ENCODE assay signal across 9 mouse cellular contexts in the genomic region with DNA sequence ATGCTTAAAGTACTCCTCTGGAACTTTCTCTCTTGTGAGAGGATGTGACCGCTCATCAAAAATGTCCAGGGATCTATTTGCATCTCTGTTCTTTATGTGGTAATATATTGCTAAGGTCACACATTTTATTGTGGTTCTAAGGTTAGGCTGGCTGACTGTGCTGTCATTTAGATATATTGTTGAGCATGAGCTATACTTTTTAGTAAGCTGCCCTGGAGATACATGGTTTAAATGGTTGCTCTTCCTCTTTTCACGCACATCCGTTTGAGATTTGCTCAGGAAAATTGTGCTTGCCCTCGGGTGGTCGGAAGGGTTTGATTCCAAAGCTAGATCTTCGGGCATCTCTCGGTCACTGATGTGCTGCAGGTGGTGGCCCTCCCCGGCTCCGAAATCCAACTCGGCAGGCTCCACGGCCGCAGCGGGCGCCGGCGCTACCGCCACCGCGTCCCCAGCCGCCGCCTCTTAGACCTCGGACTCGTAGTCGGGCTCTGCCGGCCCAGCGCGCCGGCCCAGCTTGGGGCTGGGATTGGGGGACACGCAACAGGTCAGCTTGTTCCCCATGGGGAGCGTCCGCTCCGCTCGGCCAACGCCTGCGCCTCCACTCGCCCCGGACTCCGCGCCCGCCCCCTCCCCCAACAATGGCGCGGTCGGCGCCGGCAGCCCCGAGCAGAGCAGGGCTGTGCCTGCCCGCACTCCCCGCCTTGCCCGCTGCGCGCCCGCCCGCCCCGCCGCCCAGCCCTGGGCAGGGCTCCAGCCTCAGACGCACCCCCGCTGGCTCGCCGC. TPM values are rescaled to one million over a fixed set of nuclear protein-coding genes. Genes with fewer than 3 reads are reported as not detected.
DNase-seq lines count a peak whose midpoint lies in the region; ATAC-seq lines count a peak whose summit lies in the region.
"Had no signal": no experiment of that assay in that cellular context is flagged by ENCODE, and none has a peak within 500 bp of the region (broad histone marks: within the 10 kb centered on the region; RNA-seq: fewer than 3 reads in every experiment).

No protein-coding gene starts in this region.

- no peaks in the 10 kb centered on the region for H3K27me3 ChIP-seq in forebrain, embryonic 11.5 days (ENCODE audit: control insufficient read depth, insufficient read depth, low read length)
- H3K27me3 ChIP-seq in intestine, embryonic 14.5 days (replicated peaks; ENCODE audit: control insufficient read depth, insufficient read depth, low read length) = no peaks in the 10 kb centered on the region

- no peaks in the 10 kb centered on the region for H3K36me3 ChIP-seq in forebrain, embryonic 11.5 days (ENCODE audit: control insufficient read depth, insufficient read depth, low read length)
- H3K36me3 ChIP-seq in intestine, embryonic 14.5 days (ENCODE audit: control insufficient read depth, insufficient read depth, low read length) = no peaks in the 10 kb centered on the region

- H3K9ac ChIP-seq in forebrain, embryonic 11.5 days (ENCODE audit: low read length) = peak overlapping the region; percentile 52
- peak overlapping the region; percentile 45 for H3K9ac ChIP-seq in intestine, embryonic 14.5 days (ENCODE audit: low read length)

- H3K4me2 ChIP-seq in forebrain, embryonic 11.5 days (ENCODE audit: low read depth, low read length, severe bottlenecking) = peak overlapping the region; percentile 48
- H3K4me2 ChIP-seq in intestine, embryonic 14.5 days (ENCODE audit: low read length) = peak overlapping the region; percentile 53

- H3K27ac ChIP-seq in forebrain, embryonic 11.5 days (ENCODE audit: low read depth, low read length) = no peak overlapping the region
- H3K27ac ChIP-seq in intestine, embryonic 14.5 days (ENCODE audit: low read depth) = no peak overlapping the region

- no peaks in the 10 kb centered on the region for H3K4me1 ChIP-seq in forebrain, embryonic 11.5 days (replicated peaks; ENCODE audit: control insufficient read depth, insufficient read depth, low read length)
- no peaks in the 10 kb centered on the region for H3K4me1 ChIP-seq in intestine, embryonic 14.5 days (replicated peaks; ENCODE audit: control insufficient read depth, insufficient read depth, low read length)

- peak; percentile 98 for ATAC-seq in forebrain, embryonic 11.5 days (replicated peaks; ENCODE audit: low FRiP score)
- peak; percentile 93 for ATAC-seq in intestine, embryonic 14.5 days (replicated peaks; ENCODE audit: low FRiP score, low TSS enrichment, low read depth)
- ATAC-seq in megakaryocyte progenitor cell, adult 5-6 weeks (replicated peaks; ENCODE audit: poor library complexity) = 0 out of 2 replicates have a peak, but pooled peaks have one; percentile 29

- H3K9me3 ChIP-seq in forebrain, embryonic 11.5 days (ENCODE audit: control insufficient read depth, low read length) = no peaks in the 10 kb centered on the region
- H3K9me3 ChIP-seq in intestine, embryonic 14.5 days (ENCODE audit: control insufficient read depth, low read length) = no peaks in the 10 kb centered on the region

- peak; percentile 6 for DNase-seq in ovary, adult 18-20 months (ENCODE audit: low spot score)
- no peak for DNase-seq in ovary, postnatal 10 days (ENCODE audit: low spot score)
- DNase-seq in forebrain, embryonic 11.5 days (ENCODE audit: low spot score) = peak; percentile 77
- DNase-seq in intestine, embryonic 14.5 days (ENCODE audit: low spot score) = peak; percentile 75
- DNase-seq in layer of hippocampus, adult 11-12 months (ENCODE audit: low spot score) = no peak
- DNase-seq in c-Kit-positive CD71-positive TER-119-positive erythroid progenitor cells, embryonic 14.5 days (ENCODE audit: low spot score) = no peak
- DNase-seq in spleen, adult 12 weeks (ENCODE audit: low spot score) = no peak

- peak overlapping the region; percentile 37 for H3K4me3 ChIP-seq in forebrain, embryonic 11.5 days (ENCODE audit: low read depth, low read length)
- peak overlapping the region; percentile 43 for H3K4me3 ChIP-seq in intestine, embryonic 14.5 days (ENCODE audit: low read depth, low read length)

- 2% methylated on average over 56 of the region's 59 CpGs for WGBS in forebrain, embryonic 11.5 days
- WGBS in intestine, embryonic 14.5 days = 3% methylated on average over 46 of the region's 59 CpGs

RNA-seq across cellular contexts. Expression of a gene that starts 5.9 kb away (rescaled TPM):
- 0.08 TPM in 1 of 2 replicates, not detected in the other for polyA plus RNA-seq in forebrain, embryonic 11.5 days (2014; fragmentation: Nextera tagmentation; extraction: Ambion mirVana)
- 0.49 and 1.1 TPM in 2 replicates for polyA plus RNA-seq in intestine, embryonic 14.5 days (2014; fragmentation: Nextera tagmentation; extraction: Ambion mirVana)
- 11.5 and 13.9 TPM in 2 replicates for total RNA-seq in megakaryocyte progenitor cell, adult 5-6 weeks (2015)
- 8.7 and 10.7 TPM in 2 replicates for total RNA-seq in megakaryocyte progenitor cell, adult 5-6 weeks (2017)

RNA-seq across cellular contexts. Expression of a gene that starts 36.8 kb away (rescaled TPM):
- polyA plus RNA-seq in forebrain, embryonic 11.5 days (2014; fragmentation: Nextera tagmentation; extraction: Ambion mirVana) = 0.33 and 0.45 TPM in 2 replicates
- polyA plus RNA-seq in intestine, embryonic 14.5 days (2014; fragmentation: Nextera tagmentation; extraction: Ambion mirVana) = 1.5 TPM in 2 replicates
- 38.5 and 40.9 TPM in 2 replicates for total RNA-seq in megakaryocyte progenitor cell, adult 5-6 weeks (2015)
- total RNA-seq in megakaryocyte progenitor cell, adult 5-6 weeks (2017) = 29.1 and 29.4 TPM in 2 replicates

RNA-seq across cellular contexts. Expression of a gene that starts 48.2 kb away (rescaled TPM):
- polyA plus RNA-seq in forebrain, embryonic 11.5 days (2014; fragmentation: Nextera tagmentation; extraction: Ambion mirVana) = not detected in 2 replicates
- not detected in 2 replicates for polyA plus RNA-seq in intestine, embryonic 14.5 days (2014; fragmentation: Nextera tagmentation; extraction: Ambion mirVana)
- total RNA-seq in megakaryocyte progenitor cell, adult 5-6 weeks (2015) = not detected in 2 replicates
- not detected in 2 replicates for total RNA-seq in megakaryocyte progenitor cell, adult 5-6 weeks (2017)
- polyA plus RNA-seq: large intestine, adult 2 months had no signal

RNA-seq across cellular contexts. Expression of a gene that starts 58.9 kb away (rescaled TPM):
- polyA plus RNA-seq in forebrain, embryonic 11.5 days (2014; fragmentation: Nextera tagmentation; extraction: Ambion mirVana) = not detected in 2 replicates
- not detected in 2 replicates for polyA plus RNA-seq in intestine, embryonic 14.5 days (2014; fragmentation: Nextera tagmentation; extraction: Ambion mirVana)
- not detected in 2 replicates for total RNA-seq in megakaryocyte progenitor cell, adult 5-6 weeks (2015)
- not detected in 2 replicates for total RNA-seq in megakaryocyte progenitor cell, adult 5-6 weeks (2017)
- polyA plus RNA-seq: large intestine, adult 2 months had no signal

Comparison
In these comparisons a context has a peak if more than half of its experiments do, and no peak if none do; other contexts are left out.
1. DNase-seq: peak in ovary, adult 18-20 months (single experiment), forebrain, embryonic 11.5 days (single experiment) and intestine, embryonic 14.5 days (single experiment); none in ovary, postnatal 10 days (single experiment), layer of hippocampus, adult 11-12 months (single experiment), c-Kit-positive CD71-positive TER-119-positive erythroid progenitor cells, embryonic 14.5 days (single experiment) and spleen, adult 12 weeks (single experiment).
2. ATAC-seq: peak in every context shown above with its lines; median percentile 98 in forebrain, embryonic 11.5 days; 93 in intestine, embryonic 14.5 days; 29 in megakaryocyte progenitor cell, adult 5-6 weeks.